Mouse (Mus musculus) kidney, adult 10 weeks (tissue): ENCODE results near the gene Cyp4a31. TPM values are rescaled to one million over a fixed set of nuclear protein-coding genes. Genes with fewer than 3 reads are reported as not detected.

Source experiments
- polyA plus RNA-seq: library from polyadenylated mRNA; stranded (reverse); fragments of 350-450 nt; fragmentation: Illumina TruSeq; extraction: RNeasy Lipid Tissue Mini Kit (QIAGEN cat#74804); gene quantifications from one replicate; pipeline ENCODE4 v1.2.3, GENCODE M21; 2014; ENCODE audit warnings: low read depth, low replicate concordance

The Cyp4a31 gene
- 607 TPM for polyA plus RNA-seq

GRCm38 (mm10) chr4:115563401-115563800 lies at the start of gene Cyp4a31:
Gene Cyp4a31, plus strand, starts transcription at chr4:115563649.

GRCm38 (mm10) chr4:115518000-115518399 lies 45.4 kb upstream of the Cyp4a31 start, which contains the start of gene Cyp4a10:
Gene Cyp4a10, plus strand, starts transcription at chr4:115518264.

GRCm38 (mm10) chr4:115600611-115601010 lies 37.2 kb downstream of the Cyp4a31 start, which contains the start of gene Cyp4a32:
Gene Cyp4a32, plus strand, starts transcription at chr4:115600969.

Other genes with a start within 250 kb of the Cyp4a31 start
- gene Cyp4a12b, start 152.0 kb upstream of the Cyp4a31 start, polyA plus RNA-seq = 17.5 TPM
- gene Cyp4a30b, start 111.0 kb upstream of the Cyp4a31 start, polyA plus RNA-seq = not detected
- 1,096 TPM for gene Cyp4a14, start 67.5 kb upstream of the Cyp4a31 start, polyA plus RNA-seq
- gene Cyp4a10, start 45.4 kb upstream of the Cyp4a31 start, polyA plus RNA-seq = 1,062 TPM
- 1.5 TPM for gene Cyp4a32, start 37.3 kb downstream of the Cyp4a31 start, polyA plus RNA-seq
- 175 TPM for gene Cyp4b1, start 84.1 kb downstream of the Cyp4a31 start, polyA plus RNA-seq
- gene Efcab14, start 174.1 kb downstream of the Cyp4a31 start, polyA plus RNA-seq = 81.8 TPM
- not detected for gene Tex38, start 217.4 kb downstream of the Cyp4a31 start, polyA plus RNA-seq
- 158 TPM for gene Atpaf1, start 221.2 kb downstream of the Cyp4a31 start, polyA plus RNA-seq